Mouse (Mus musculus): ENCODE measurements around the gene Tcf7l2.

GRCm38 (mm10) chr19:55880664-55881359 lies 139.2 kb downstream of the Tcf7l2 start:
- TF ChIP-seq POLR2A (IDR thresholded peaks at IDR 0.05; ENCODE audit: extremely low read depth, insufficient read depth, low read length) (no peak), CTCF (IDR thresholded peaks at IDR 0.05; ENCODE audit: low read depth, low read length) (no peak)

All from liver, adult 2 months (tissue).